Mouse (Mus musculus) testis, adult 2 months (tissue): ENCODE results near the gene Arhgap15.

Experiments used
- CTCF ChIP-seq: fragments of 200-500 bp; IDR thresholded peaks from 2 replicates; pipeline ENCODE4 v1.5.1; 2012; ENCODE audit warnings: low read depth, mild to moderate bottlenecking, inconsistent platforms, low read length, moderate library complexity; ENCODE audit not compliant: control insufficient read depth, insufficient read depth, insufficient replicate concordance
- POLR2A ChIP-seq: fragments of 200-500 bp; IDR thresholded peaks from 2 replicates; pipeline ENCODE4 v1.6.1; 2012; ENCODE audit warnings: low read depth, mild to moderate bottlenecking, inconsistent platforms, low read length, moderate library complexity; ENCODE audit not compliant: control insufficient read depth

DNA sequence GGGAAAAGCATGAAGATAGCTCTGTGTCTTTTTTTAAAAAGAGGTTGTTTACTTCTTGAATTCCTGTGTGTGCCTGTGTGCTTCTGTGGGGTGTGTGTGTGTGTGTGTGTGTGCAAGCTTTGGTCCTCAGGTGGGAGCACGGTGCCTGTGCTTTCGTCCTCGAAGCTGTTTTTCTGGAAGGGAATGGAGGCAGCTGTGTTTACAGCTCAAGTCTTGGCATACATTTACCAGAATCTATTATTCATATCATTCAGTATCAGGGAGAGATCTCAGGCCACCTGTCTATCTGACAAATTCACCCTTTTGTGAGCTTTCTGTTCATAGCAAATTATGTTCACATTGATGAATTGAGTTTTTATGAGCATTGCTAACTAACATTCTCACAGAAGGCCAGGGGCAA lies 550.5 kb downstream of the Arhgap15 start:
- TF ChIP-seq CTCF (no peak), POLR2A (no peak)
